Mouse (Mus musculus) left cerebral cortex, adult 18-20 months (tissue): ENCODE measurements at regions not wholly inside any gene's neighbourhood (a gene's known extent, or its start where the extent isn't known, plus 50 kb on each side); places are given as distances from the start of the nearest gene placed in this dataset.
"Not testable (repeated sequence)": the region's sequence is repeated elsewhere in the genome, so short reads cannot be mapped to it uniquely, and the experiment has no call there.

Experiments
- DNase-seq, 2 experiments: peaks; one replicate each; pipeline ENCODE4 v3.0.0; 2021 to 2022; ENCODE audit warnings: low spot score in 2 of 2, mixed read lengths in 1 of 2

GRCm38 (mm10) chr8:89924697-89925096, 423.4 kb downstream of the Tox3 start:
- DNase-seq, result not testable (repeated sequence)

GRCm38 (mm10) chr8:89914076-89914475, 434.1 kb downstream of the Tox3 start:
- DNase-seq, result peak in 1 of 2 experiments; percentile 3

- DNase-seq, result peak in 1 of 2 experiments; percentile 2
Measured at GRCm38 (mm10) chr8:89906200-89906599, 441.9 kb downstream of the Tox3 start.

GRCm38 (mm10) chr8:89905588-89905987, 442.6 kb downstream of the Tox3 start:
- DNase-seq, result no peak

- no peak for DNase-seq
Measured at GRCm38 (mm10) chr8:89903346-89903745, 444.8 kb downstream of the Tox3 start.

- DNase-seq, result peak; percentile 13 to 20
Measured at GRCm38 (mm10) chr8:89872768-89873167, 475.4 kb downstream of the Tox3 start.

- peak; percentile 12 to 23 for DNase-seq
Measured at GRCm38 (mm10) chr8:89871966-89872365, 476.2 kb downstream of the Tox3 start.

GRCm38 (mm10) chr8:89859813-89860212, 488.3 kb downstream of the Tox3 start:
- peak; percentile 29 to 45 for DNase-seq

GRCm38 (mm10) chr8:89858706-89859385, 489.3 kb downstream of the Tox3 start:
- DNase-seq, result no peak

GRCm38 (mm10) chr8:89855556-89855955, 492.6 kb downstream of the Tox3 start:
- DNase-seq, result peak in 1 of 2 experiments; percentile 4

- peak; percentile 73 to 81 for DNase-seq
Measured at GRCm38 (mm10) chr8:89850209-89850796, 497.8 kb downstream of the Tox3 start.

- DNase-seq, result peak; percentile 61 to 74
Measured at GRCm38 (mm10) chr8:89849416-89850208, 498.5 kb downstream of the Tox3 start.

GRCm38 (mm10) chr8:89838494-89838893, 509.6 kb downstream of the Tox3 start:
- no peak for DNase-seq

GRCm38 (mm10) chr8:89833715-89834114, 514.4 kb downstream of the Tox3 start:
- DNase-seq, result peak in 1 of 2 experiments; percentile 3

- DNase-seq, result no peak
Measured at GRCm38 (mm10) chr8:89824586-89824985, 523.6 kb downstream of the Tox3 start.

GRCm38 (mm10) chr8:89823631-89824030, 524.5 kb downstream of the Tox3 start:
- no peak for DNase-seq

- no peak for DNase-seq
Measured at GRCm38 (mm10) chr8:89812036-89812711, 536.0 kb downstream of the Tox3 start.

GRCm38 (mm10) chr8:89788296-89788695, 559.8 kb downstream of the Tox3 start:
- DNase-seq, result no peak

GRCm38 (mm10) chr8:89787050-89787905, 560.9 kb downstream of the Tox3 start:
- DNase-seq, result peak; percentile 24 to 51

- peak; percentile 70 to 80 for DNase-seq
Measured at GRCm38 (mm10) chr8:89785011-89785410, 563.1 kb downstream of the Tox3 start.
